Mouse (Mus musculus): Measurements from ENCODE around the gene Sh2d3c. TPM values are rescaled to one million over a fixed set of nuclear protein-coding genes. Genes with fewer than 3 reads are reported as not detected.

Sh2d3c gene
- polyA plus RNA-seq, 1 experiment, result 106 TPM

- H3K36me3 ChIP-seq (ENCODE audit: control insufficient read depth, insufficient read depth, low read length), result peaks cover 13% of the 10 kb centered on the region
- WGBS, result 83% methylated on average over 3 of the region's 3 CpGs
- H3K4me3 ChIP-seq (ENCODE audit: control insufficient read depth, insufficient read depth, low read length), result no peak overlapping the region
- H3K27me3 ChIP-seq (ENCODE audit: control insufficient read depth, insufficient read depth, low read length), result no peaks in the 10 kb centered on the region
- TF ChIP-seq POLR2A (IDR thresholded peaks at IDR 0.05; ENCODE audit: control insufficient read depth, extremely low read depth, insufficient read depth, low read length, poor library complexity) (no peak), CTCF (IDR thresholded peaks at IDR 0.05; ENCODE audit: borderline replicate concordance, control insufficient read depth, extremely low read depth, insufficient read depth, low read length, poor library complexity) (no peak)
- no peak overlapping the region for H3K27ac ChIP-seq (ENCODE audit: control insufficient read depth, insufficient read depth, low read length)
- DNase-seq, result no peak
- no peaks in the 10 kb centered on the region for H3K4me1 ChIP-seq (replicated peaks; ENCODE audit: control insufficient read depth, insufficient read depth, low read length)
Observed at GRCm38 (mm10) chr2:32763353-32763752, 42.5 kb downstream of the Sh2d3c start.

DNA sequence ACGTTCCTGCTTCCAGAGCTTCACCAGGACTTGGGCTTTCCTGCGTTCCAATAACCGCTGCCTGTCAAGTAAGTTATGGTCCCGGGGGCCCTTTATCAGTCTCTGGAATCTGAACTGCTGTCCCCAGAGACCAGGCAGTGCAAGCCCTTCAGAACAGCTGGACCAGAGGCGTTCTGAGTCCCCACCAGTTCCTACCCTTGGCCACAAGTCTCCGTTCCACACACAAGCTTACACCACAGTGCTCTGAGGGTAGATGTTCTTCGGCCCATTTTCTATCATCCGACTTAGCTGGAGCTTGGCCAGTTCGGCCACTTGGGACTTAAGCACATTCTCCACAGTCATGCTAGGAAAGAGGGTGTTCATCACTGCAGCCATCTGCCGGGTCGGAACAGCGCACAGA is 46.4 kb downstream of the Sh2d3c start:
- Histone ChIP-seq H3K4me1 (replicated peaks; ENCODE audit: control insufficient read depth, insufficient read depth, low read length) (peaks cover 14% of the 10 kb centered on the region), H3K4me3 (ENCODE audit: control insufficient read depth, insufficient read depth, low read length) (no peak overlapping the region), H3K27me3 (ENCODE audit: control insufficient read depth, insufficient read depth, low read length) (no peaks in the 10 kb centered on the region), H3K36me3 (ENCODE audit: control insufficient read depth, insufficient read depth, low read length) (peaks cover 2% of the 10 kb centered on the region), H3K27ac (ENCODE audit: control insufficient read depth, insufficient read depth, low read length) (no peak overlapping the region)
- 82% methylated on average over 12 of the region's 12 CpGs for WGBS
- TF ChIP-seq POLR2A (IDR thresholded peaks at IDR 0.05; ENCODE audit: control insufficient read depth, extremely low read depth, insufficient read depth, low read length, poor library complexity) (no peak), CTCF (IDR thresholded peaks at IDR 0.05; ENCODE audit: borderline replicate concordance, control insufficient read depth, extremely low read depth, insufficient read depth, low read length, poor library complexity) (no peak)
- no peak for DNase-seq

DNA sequence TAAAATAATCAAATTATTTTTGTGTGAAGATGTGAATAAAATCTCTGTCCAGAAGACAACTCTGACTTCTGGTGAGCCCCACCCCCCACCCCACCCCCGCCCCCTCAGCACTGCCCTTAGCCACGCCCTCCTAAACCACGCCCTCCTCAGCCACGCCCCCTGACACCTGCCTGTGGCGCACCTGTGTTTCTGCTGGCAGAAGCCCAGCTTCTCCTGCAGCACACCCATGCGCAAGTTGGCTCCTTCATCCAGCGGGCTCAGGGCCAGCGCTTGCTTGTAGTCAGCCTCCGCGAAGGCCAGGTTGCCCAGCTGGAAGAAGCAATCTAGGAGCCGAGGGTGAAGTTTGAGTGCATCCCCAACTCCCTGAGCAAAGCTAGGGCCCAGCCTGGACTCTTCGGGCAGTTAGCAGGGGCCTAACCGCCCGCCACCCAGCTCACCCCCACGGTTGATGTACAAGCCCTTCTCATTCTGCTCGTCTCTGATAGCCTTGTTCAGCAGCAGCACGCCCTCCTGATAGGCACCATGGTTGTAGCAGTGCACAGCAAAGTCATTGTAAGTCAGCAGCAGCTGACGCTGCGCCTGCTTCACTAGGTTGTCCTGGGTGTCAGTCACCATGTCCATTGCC is 47.9 kb downstream of the Sh2d3c start:
- WGBS, result 83% methylated on average over 19 of the region's 19 CpGs
- DNase-seq, result no peak
- H3K4me1 ChIP-seq (replicated peaks; ENCODE audit: control insufficient read depth, insufficient read depth, low read length), result peaks cover 22% of the 10 kb centered on the region

GRCm38 (mm10) chr2:32769327-32770085 is 48.7 kb downstream of the Sh2d3c start:
- Histone ChIP-seq H3K27me3 (ENCODE audit: control insufficient read depth, insufficient read depth, low read length) (no peaks in the 10 kb centered on the region), H3K4me1 (replicated peaks; ENCODE audit: control insufficient read depth, insufficient read depth, low read length) (peaks cover 22% of the 10 kb centered on the region), H3K4me3 (ENCODE audit: control insufficient read depth, insufficient read depth, low read length) (no peak overlapping the region), H3K36me3 (ENCODE audit: control insufficient read depth, insufficient read depth, low read length) (no peaks in the 10 kb centered on the region), H3K27ac (ENCODE audit: control insufficient read depth, insufficient read depth, low read length) (no peak overlapping the region)
- TF ChIP-seq CTCF (IDR thresholded peaks at IDR 0.05; ENCODE audit: borderline replicate concordance, control insufficient read depth, extremely low read depth, insufficient read depth, low read length, poor library complexity) (no peak), POLR2A (IDR thresholded peaks at IDR 0.05; ENCODE audit: control insufficient read depth, extremely low read depth, insufficient read depth, low read length, poor library complexity) (no peak)
- WGBS, result 94% methylated on average over 5 of the region's 5 CpGs
- no peak for DNase-seq

More for the DNA sequence above, 47.9 kb downstream of the Sh2d3c start:
- H3K27ac ChIP-seq (ENCODE audit: control insufficient read depth, insufficient read depth, low read length), result no peak overlapping the region
- H3K27me3 ChIP-seq (ENCODE audit: control insufficient read depth, insufficient read depth, low read length), result no peaks in the 10 kb centered on the region
- H3K4me3 ChIP-seq (ENCODE audit: control insufficient read depth, insufficient read depth, low read length), result no peak overlapping the region
- H3K36me3 ChIP-seq (ENCODE audit: control insufficient read depth, insufficient read depth, low read length), result no peaks in the 10 kb centered on the region
- TF ChIP-seq CTCF (IDR thresholded peaks at IDR 0.05; ENCODE audit: borderline replicate concordance, control insufficient read depth, extremely low read depth, insufficient read depth, low read length, poor library complexity), result no peak

DNA sequence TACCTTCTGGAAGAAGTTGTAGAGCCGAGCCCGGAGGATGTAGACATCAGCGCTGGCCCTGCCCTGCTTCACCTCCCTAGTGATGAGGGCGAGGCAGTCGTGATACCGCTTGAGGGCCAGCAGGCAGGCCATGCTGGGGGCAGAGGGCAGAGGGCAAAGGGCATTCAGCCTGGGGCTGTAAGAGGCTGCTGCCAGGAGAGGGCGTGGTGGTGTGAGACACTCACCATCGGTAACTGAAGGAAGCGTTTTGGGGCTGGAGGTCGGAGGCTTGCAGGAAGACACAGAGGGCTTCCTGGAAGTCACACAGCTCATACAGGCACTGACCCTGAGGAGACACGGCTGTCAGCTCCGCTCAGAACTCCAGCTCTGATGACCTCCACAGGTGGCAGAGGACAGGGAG is 51.0 kb downstream of the Sh2d3c start:
- WGBS, result 73% methylated on average over 12 of the region's 12 CpGs
- no peak for TF ChIP-seq CTCF (IDR thresholded peaks at IDR 0.05; ENCODE audit: borderline replicate concordance, control insufficient read depth, extremely low read depth, insufficient read depth, low read length, poor library complexity)
- TF ChIP-seq POLR2A (IDR thresholded peaks at IDR 0.05; ENCODE audit: control insufficient read depth, extremely low read depth, insufficient read depth, low read length, poor library complexity), result no peak
- Histone ChIP-seq H3K4me3 (ENCODE audit: control insufficient read depth, insufficient read depth, low read length) (no peak overlapping the region), H3K4me1 (replicated peaks; ENCODE audit: control insufficient read depth, insufficient read depth, low read length) (peaks cover 37% of the 10 kb centered on the region), H3K27me3 (ENCODE audit: control insufficient read depth, insufficient read depth, low read length) (no peaks in the 10 kb centered on the region), H3K27ac (ENCODE audit: control insufficient read depth, insufficient read depth, low read length) (no peak overlapping the region), H3K36me3 (ENCODE audit: control insufficient read depth, insufficient read depth, low read length) (no peaks in the 10 kb centered on the region)
- DNase-seq, result no peak

DNA sequence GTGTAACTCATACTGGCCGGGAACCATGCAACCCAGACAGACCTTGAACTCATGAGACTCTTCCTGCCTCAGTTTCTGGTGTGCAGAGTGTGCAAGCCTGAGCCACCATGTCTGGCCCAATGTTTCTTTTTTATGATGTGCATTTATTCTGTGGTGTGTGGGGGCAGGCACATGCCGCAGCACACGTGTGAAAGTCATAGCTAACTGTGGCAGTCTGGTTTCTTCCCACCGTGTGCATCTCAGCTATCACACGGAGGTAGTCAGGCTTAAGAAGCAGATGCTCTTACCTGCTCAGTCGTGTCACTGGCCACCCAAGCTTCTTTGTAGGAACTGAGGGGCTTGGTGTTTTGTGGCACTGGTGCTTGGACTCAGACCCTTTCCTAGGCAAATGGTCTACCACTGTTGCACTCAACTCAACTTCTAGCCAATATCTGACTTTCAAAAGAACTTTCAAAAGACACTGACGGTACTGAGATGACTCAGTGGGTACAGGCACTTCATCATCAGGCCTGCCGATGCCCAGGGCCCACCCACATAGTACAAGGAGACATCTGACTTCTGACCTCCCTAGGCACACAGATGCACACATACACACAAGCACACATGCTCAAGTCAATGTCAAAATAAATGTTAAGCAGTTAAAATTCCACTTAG is 51.9 kb downstream of the Sh2d3c start:
- Histone ChIP-seq H3K27me3 (ENCODE audit: control insufficient read depth, insufficient read depth, low read length) (no peaks in the 10 kb centered on the region), H3K36me3 (ENCODE audit: control insufficient read depth, insufficient read depth, low read length) (no peaks in the 10 kb centered on the region), H3K4me3 (ENCODE audit: control insufficient read depth, insufficient read depth, low read length) (no peak overlapping the region), H3K4me1 (replicated peaks; ENCODE audit: control insufficient read depth, insufficient read depth, low read length) (peaks cover 44% of the 10 kb centered on the region), H3K27ac (ENCODE audit: control insufficient read depth, insufficient read depth, low read length) (no peak overlapping the region)
- DNase-seq, result no peak
- TF ChIP-seq POLR2A (IDR thresholded peaks at IDR 0.05; ENCODE audit: control insufficient read depth, extremely low read depth, insufficient read depth, low read length, poor library complexity), result no peak
- TF ChIP-seq CTCF (IDR thresholded peaks at IDR 0.05; ENCODE audit: borderline replicate concordance, control insufficient read depth, extremely low read depth, insufficient read depth, low read length, poor library complexity), result no peak
- WGBS, result 88% methylated on average over 8 of the region's 8 CpGs
